Mouse (Mus musculus): ENCODE results near the gene Gm9639. TPM values are rescaled to one million over a fixed set of nuclear protein-coding genes. Genes with fewer than 3 reads are reported as not detected.

Gene Gm9639
- polyA plus RNA-seq (2012; rRNA removed) = not detected in 2 replicates

GRCm38 (mm10) chr10:77794976-77795375 is at the start of gene Gm9639:
TSS of gene Gm9639 (minus strand) at chr10:77795076.
- TF ChIP-seq POLR2A (IDR thresholded peaks at IDR 0.05; ENCODE audit: extremely low read depth, insufficient read depth, low read length) = no peak
- no peak for TF ChIP-seq CTCF (IDR thresholded peaks at IDR 0.05; ENCODE audit: extremely low read depth, insufficient read depth, low read length)
- Histone ChIP-seq H3K4me1 (ENCODE audit: control insufficient read depth, insufficient read depth, low read length) (no peaks in the 10 kb centered on the region), H3K4me3 (ENCODE audit: insufficient read depth, low read length) (no peak within 1 kb of the TSS), H3K27ac (ENCODE audit: insufficient read depth, low read length) (no peak within 1 kb of the TSS)

- H3K27ac ChIP-seq (ENCODE audit: insufficient read depth, low read length) = no peak overlapping the region
- H3K4me1 ChIP-seq (ENCODE audit: control insufficient read depth, insufficient read depth, low read length) = no peaks in the 10 kb centered on the region
- no peak overlapping the region for H3K4me3 ChIP-seq (ENCODE audit: insufficient read depth, low read length)
- TF ChIP-seq POLR2A (IDR thresholded peaks at IDR 0.05; ENCODE audit: extremely low read depth, insufficient read depth, low read length) (no peak), CTCF (IDR thresholded peaks at IDR 0.05; ENCODE audit: extremely low read depth, insufficient read depth, low read length) (no peak)
These were observed 44.1 kb upstream of the Gm9639 start for GRCm38 (mm10) chr10:77839006-77839405.

GRCm38 (mm10) chr10:77835647-77836046 is 40.8 kb upstream of the Gm9639 start, which contains the start of gene Krtap10-10:
TSS of gene Krtap10-10 (plus strand) at chr10:77835947.
- TF ChIP-seq CTCF (IDR thresholded peaks at IDR 0.05; ENCODE audit: extremely low read depth, insufficient read depth, low read length) (no peak), POLR2A (IDR thresholded peaks at IDR 0.05; ENCODE audit: extremely low read depth, insufficient read depth, low read length) (no peak)
- H3K27ac ChIP-seq (ENCODE audit: insufficient read depth, low read length) = no peak within 1 kb of the TSS
- H3K4me3 ChIP-seq (ENCODE audit: insufficient read depth, low read length) = no peak within 1 kb of the TSS
- no peaks in the 10 kb centered on the region for H3K4me1 ChIP-seq (ENCODE audit: control insufficient read depth, insufficient read depth, low read length)

- TF ChIP-seq CTCF (IDR thresholded peaks at IDR 0.05; ENCODE audit: extremely low read depth, insufficient read depth, low read length) = no peak
- no peak for TF ChIP-seq POLR2A (IDR thresholded peaks at IDR 0.05; ENCODE audit: extremely low read depth, insufficient read depth, low read length)
- Histone ChIP-seq H3K27ac (ENCODE audit: insufficient read depth, low read length) (no peak within 1 kb of the TSS), H3K4me3 (ENCODE audit: insufficient read depth, low read length) (no peak within 1 kb of the TSS), H3K4me1 (ENCODE audit: control insufficient read depth, insufficient read depth, low read length) (no peaks in the 10 kb centered on the region)
These were observed 32.1 kb upstream of the Gm9639 start, which contains the start of gene Krtap10-4 for GRCm38 (mm10) chr10:77826951-77827350. TSS of gene Krtap10-4 (minus strand) at chr10:77827095.

GRCm38 (mm10) chr10:77819203-77819602 is 24.3 kb upstream of the Gm9639 start:
- Histone ChIP-seq H3K4me1 (ENCODE audit: control insufficient read depth, insufficient read depth, low read length) (no peaks in the 10 kb centered on the region), H3K27ac (ENCODE audit: insufficient read depth, low read length) (no peak overlapping the region), H3K4me3 (ENCODE audit: insufficient read depth, low read length) (no peak overlapping the region)
- TF ChIP-seq POLR2A (IDR thresholded peaks at IDR 0.05; ENCODE audit: extremely low read depth, insufficient read depth, low read length) (no peak), CTCF (IDR thresholded peaks at IDR 0.05; ENCODE audit: extremely low read depth, insufficient read depth, low read length) (no peak)

GRCm38 (mm10) chr10:77818523-77818922 is 23.6 kb upstream of the Gm9639 start:
- TF ChIP-seq CTCF (IDR thresholded peaks at IDR 0.05; ENCODE audit: extremely low read depth, insufficient read depth, low read length) = no peak
- TF ChIP-seq POLR2A (IDR thresholded peaks at IDR 0.05; ENCODE audit: extremely low read depth, insufficient read depth, low read length) = no peak
- H3K27ac ChIP-seq (ENCODE audit: insufficient read depth, low read length) = no peak overlapping the region
- H3K4me1 ChIP-seq (ENCODE audit: control insufficient read depth, insufficient read depth, low read length) = no peaks in the 10 kb centered on the region
- no peak overlapping the region for H3K4me3 ChIP-seq (ENCODE audit: insufficient read depth, low read length)

- no peaks in the 10 kb centered on the region for H3K4me1 ChIP-seq (ENCODE audit: control insufficient read depth, insufficient read depth, low read length)
- no peak overlapping the region for H3K4me3 ChIP-seq (ENCODE audit: insufficient read depth, low read length)
- no peak overlapping the region for H3K27ac ChIP-seq (ENCODE audit: insufficient read depth, low read length)
- TF ChIP-seq POLR2A (IDR thresholded peaks at IDR 0.05; ENCODE audit: extremely low read depth, insufficient read depth, low read length) (no peak), CTCF (IDR thresholded peaks at IDR 0.05; ENCODE audit: extremely low read depth, insufficient read depth, low read length) (peak; percentile 60)
These were observed 20.6 kb upstream of the Gm9639 start for GRCm38 (mm10) chr10:77815514-77815913.

- Histone ChIP-seq H3K4me1 (ENCODE audit: control insufficient read depth, insufficient read depth, low read length) (no peaks in the 10 kb centered on the region), H3K27ac (ENCODE audit: insufficient read depth, low read length) (no peak within 1 kb of the TSS), H3K4me3 (ENCODE audit: insufficient read depth, low read length) (no peak within 1 kb of the TSS)
- TF ChIP-seq CTCF (IDR thresholded peaks at IDR 0.05; ENCODE audit: extremely low read depth, insufficient read depth, low read length) (no peak), POLR2A (IDR thresholded peaks at IDR 0.05; ENCODE audit: extremely low read depth, insufficient read depth, low read length) (no peak)
These were observed 19.5 kb upstream of the Gm9639 start, which contains the start of gene Gm2696 for GRCm38 (mm10) chr10:77814382-77814781. TSS of gene Gm2696 (plus strand) at chr10:77814682.

GRCm38 (mm10) chr10:77811743-77812142 is 16.9 kb upstream of the Gm9639 start, which contains the start of gene Gm9507:
TSS of gene Gm9507 (minus strand) at chr10:77811843.
- Histone ChIP-seq H3K27ac (ENCODE audit: insufficient read depth, low read length) (no peak within 1 kb of the TSS), H3K4me1 (ENCODE audit: control insufficient read depth, insufficient read depth, low read length) (no peaks in the 10 kb centered on the region), H3K4me3 (ENCODE audit: insufficient read depth, low read length) (no peak within 1 kb of the TSS)
- TF ChIP-seq POLR2A (IDR thresholded peaks at IDR 0.05; ENCODE audit: extremely low read depth, insufficient read depth, low read length) = no peak
- TF ChIP-seq CTCF (IDR thresholded peaks at IDR 0.05; ENCODE audit: extremely low read depth, insufficient read depth, low read length) = no peak

GRCm38 (mm10) chr10:77804095-77804494 is 9.2 kb upstream of the Gm9639 start:
- TF ChIP-seq POLR2A (IDR thresholded peaks at IDR 0.05; ENCODE audit: extremely low read depth, insufficient read depth, low read length) = no peak
- no peak for TF ChIP-seq CTCF (IDR thresholded peaks at IDR 0.05; ENCODE audit: extremely low read depth, insufficient read depth, low read length)
- no peak overlapping the region for H3K27ac ChIP-seq (ENCODE audit: insufficient read depth, low read length)

More at GRCm38 (mm10) chr10:77804095-77804494, 9.2 kb upstream of the Gm9639 start:
- Histone ChIP-seq H3K4me1 (ENCODE audit: control insufficient read depth, insufficient read depth, low read length) (no peaks in the 10 kb centered on the region), H3K4me3 (ENCODE audit: insufficient read depth, low read length) (no peak overlapping the region)
